8 mouse cellular contexts compared by ENCODE assay signal in the genomic region with DNA sequence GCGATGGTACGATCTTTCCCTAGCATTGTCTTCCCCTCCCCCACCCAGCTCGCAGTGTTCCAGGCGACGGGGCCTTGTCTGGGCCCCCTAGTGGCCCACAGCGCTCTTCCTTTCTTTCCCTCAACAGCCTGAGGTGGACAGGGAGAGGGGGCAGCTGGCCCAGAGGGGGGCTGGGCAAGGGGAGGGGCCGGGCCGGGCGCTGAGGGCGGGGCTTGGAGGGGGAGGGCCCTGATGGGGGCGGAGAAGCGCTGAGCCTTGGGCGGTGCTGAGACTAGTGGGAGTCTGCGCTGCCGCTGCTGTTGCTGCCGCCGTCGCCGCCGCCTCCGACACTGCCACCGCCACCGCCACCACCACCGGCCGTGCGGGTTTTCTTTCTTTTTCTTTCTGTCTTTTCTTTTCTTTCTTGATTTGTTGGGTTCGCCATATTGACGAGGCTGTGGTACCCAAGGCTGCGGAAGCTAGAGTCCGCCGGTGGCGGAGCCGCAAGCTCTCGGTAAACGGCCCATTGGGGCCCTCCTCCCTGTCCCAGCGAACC. TPM values are rescaled to one million over a fixed set of nuclear protein-coding genes. Genes with fewer than 3 reads are reported as not detected.
DNase-seq lines count a peak whose midpoint lies in the region; ATAC-seq and TF ChIP-seq lines count a peak whose summit lies in the region.

A gene (plus strand): TSS at position 258 of the 535 bp plus-strand sequence.

- H3K9ac ChIP-seq in intestine, embryonic 16.5 days (ENCODE audit: low read depth, low read length): peak within 1 kb of the TSS; percentile 88
- H3K9ac ChIP-seq in liver, adult 2 months (ENCODE audit: low read depth, low read length): peak within 1 kb of the TSS; percentile 97
- H3K9ac ChIP-seq in midbrain, postnatal 0 days (replicated peaks; ENCODE audit: low read length, poor library complexity, severe bottlenecking): peak within 1 kb of the TSS; percentile 81

- ATAC-seq in granulocyte monocyte progenitor cell, adult 5-6 weeks (replicated peaks; ENCODE audit: poor library complexity, severe bottlenecking): peak; percentile 77
- peak; percentile 93 for ATAC-seq in intestine, embryonic 16.5 days
- peak; percentile 90 for ATAC-seq in midbrain, postnatal 0 days (ENCODE audit: low FRiP score)

- 7% methylated on average over 23 of the region's 36 CpGs for WGBS in intestine, embryonic 16.5 days
- 2% methylated on average over 22 of the region's 36 CpGs for WGBS in liver, adult 2 months
- WGBS in midbrain, postnatal 0 days: 14% methylated on average over 8 of the region's 36 CpGs

- TF ChIP-seq CTCF in liver, adult 2 months (IDR thresholded peaks at IDR 0.05; ENCODE audit: low read depth, low read length): peak; percentile 69
- TF ChIP-seq CTCF in midbrain, postnatal 0 days (IDR thresholded peaks at IDR 0.05): peak; percentile 74

- H3K27ac ChIP-seq in intestine, embryonic 16.5 days (ENCODE audit: low read length): peak within 1 kb of the TSS; percentile 93
- H3K27ac ChIP-seq in liver, adult 2 months (replicated peaks; ENCODE audit: insufficient read depth, low read depth, low read length): peak within 1 kb of the TSS; percentile 98
- H3K27ac ChIP-seq in midbrain, postnatal 0 days (ENCODE audit: low read depth, low read length): peak within 1 kb of the TSS; percentile 95

- H3K27me3 ChIP-seq in intestine, embryonic 16.5 days (replicated peaks; ENCODE audit: control insufficient read depth, insufficient read depth, low read length): peaks cover 2% of the 10 kb centered on the region; the same call in 1 of the 2 replicates
- H3K27me3 ChIP-seq in liver, adult 2 months (ENCODE audit: control insufficient read depth, insufficient read depth, low read length): no peaks in the 10 kb centered on the region
- H3K27me3 ChIP-seq in midbrain, postnatal 0 days (ENCODE audit: insufficient read depth, low read length): no peaks in the 10 kb centered on the region

- peak within 1 kb of the TSS; percentile 75 for H3K4me3 ChIP-seq in intestine, embryonic 16.5 days (ENCODE audit: low read length)
- H3K4me3 ChIP-seq in liver, adult 2 months (ENCODE audit: insufficient read depth, low read depth, low read length): peak within 1 kb of the TSS; percentile 99
- H3K4me3 ChIP-seq in midbrain, postnatal 0 days (ENCODE audit: low read depth, low read length): peak within 1 kb of the TSS; percentile 65

- H3K4me2 ChIP-seq in intestine, embryonic 16.5 days (ENCODE audit: low read depth, low read length): peak within 1 kb of the TSS; percentile 50
- H3K4me2 ChIP-seq in midbrain, postnatal 0 days (ENCODE audit: low read depth, low read length, poor library complexity, severe bottlenecking): peak within 1 kb of the TSS; percentile 38

- no peaks in the 10 kb centered on the region for H3K4me1 ChIP-seq in intestine, embryonic 16.5 days (ENCODE audit: control insufficient read depth, insufficient read depth, low read length)
- no peaks in the 10 kb centered on the region for H3K4me1 ChIP-seq in liver, adult 2 months (ENCODE audit: control insufficient read depth, insufficient read depth, low read length)
- H3K4me1 ChIP-seq in midbrain, postnatal 0 days (ENCODE audit: insufficient read depth, low read length): no peaks in the 10 kb centered on the region

- DNase-seq in ovary, adult 18-20 months (ENCODE audit: low spot score): peak; percentile 84
- DNase-seq in ovary, postnatal 10 days (ENCODE audit: low spot score): no peak
- peak; percentile 91 for DNase-seq in embryo, embryonic 11 days
- DNase-seq in liver, adult 2 months (ENCODE audit: extremely low read depth, low read depth, low spot score): peak; percentile 78
- no peak for DNase-seq in midbrain, postnatal 0 days (ENCODE audit: low spot score)
- DNase-seq in testis, postnatal 10 days (ENCODE audit: low spot score): peak; percentile 92

- TF ChIP-seq POLR2A in liver, adult 2 months (IDR thresholded peaks at IDR 0.05; ENCODE audit: extremely low read depth, insufficient read depth, low read length): peak; percentile 84

- H3K9me3 ChIP-seq in intestine, embryonic 16.5 days (ENCODE audit: control insufficient read depth, low read length): no peaks in the 10 kb centered on the region
- H3K9me3 ChIP-seq in midbrain, postnatal 0 days (ENCODE audit: low read length): no peaks in the 10 kb centered on the region

- H3K36me3 ChIP-seq in intestine, embryonic 16.5 days (ENCODE audit: control insufficient read depth, insufficient read depth, low read length): no peaks in the 10 kb centered on the region
- no peaks in the 10 kb centered on the region for H3K36me3 ChIP-seq in liver, adult 2 months (ENCODE audit: control insufficient read depth, insufficient read depth, low read length)
- no peaks in the 10 kb centered on the region for H3K36me3 ChIP-seq in midbrain, postnatal 0 days (ENCODE audit: insufficient read depth, low read length)

- peaks cover 4% of the 10 kb centered on the region; the same call in 1 of the 2 replicates for H3K79me2 ChIP-seq in liver, adult 2 months (ENCODE audit: control insufficient read depth, insufficient read depth, low read length)

RNA-seq across cellular contexts. Expression of the gene that starts here (rescaled TPM):
- total RNA-seq in granulocyte monocyte progenitor cell, adult 5-6 weeks (2014; fragmentation: Nextera tagmentation): 80.5 and 97.7 TPM in 2 replicates
- 136 and 146 TPM in 2 replicates for total RNA-seq in granulocyte monocyte progenitor cell, adult 5-6 weeks (2017)
- polyA plus RNA-seq in intestine, embryonic 16.5 days (2015; fragmentation: Nextera tagmentation; extraction: Ambion mirVana): 14.3 and 15.8 TPM in 2 replicates
- total RNA-seq in liver, adult 2 months (2014; rRNA removed): 157 and 196 TPM in 2 replicates
- polyA plus RNA-seq in liver, adult 2 months (2012; rRNA removed): 7.9 and 8.6 TPM in 2 replicates
- total RNA-seq in midbrain, postnatal 0 days (2014; rRNA removed): 289 and 395 TPM in 2 replicates
- 22.6 and 28.4 TPM in 2 replicates for polyA plus RNA-seq in midbrain, postnatal 0 days (2015; fragmentation: Nextera tagmentation; extraction: Ambion mirVana)

Comparison
In these comparisons a context has a peak if more than half of its experiments do, and no peak if none do; other contexts are left out.
1. DNase-seq: peak in ovary, adult 18-20 months (single experiment), embryo, embryonic 11 days (single experiment), liver, adult 2 months (single experiment) and testis, postnatal 10 days (single experiment); none in ovary, postnatal 10 days (single experiment) and midbrain, postnatal 0 days (single experiment).
2. Peak in every context shown above with its lines, with median percentiles within 50 percentile points of each other: ATAC-seq, H3K27ac ChIP-seq, H3K4me3 ChIP-seq and H3K9ac ChIP-seq.